Mouse (Mus musculus): ENCODE results near the gene Atat1. TPM values are rescaled to one million over a fixed set of nuclear protein-coding genes. Genes with fewer than 3 reads are reported as not detected.
"Not testable (repeated sequence)": the region's sequence is repeated elsewhere in the genome, so short reads cannot be mapped to it uniquely, and the experiment has no call there.

The Atat1 gene
- total RNA-seq (2021): 1 to 10 TPM; 3.0 to 4.6 TPM
- long read RNA-seq, experiment 1, partial matches to known transcripts: 0 of 3 reads
- long read RNA-seq, experiment 1, other reads (novel, unspliced or antisense): 1 of 3 reads
- long read RNA-seq, experiment 2, partial matches to known transcripts: 0 of 4 reads
- long read RNA-seq, experiment 2, other reads (novel, unspliced or antisense): 2 of 4 reads

GRCm38 (mm10) chr17:35909919-35910369, at the start of gene Atat1:
Atat1 (minus strand) TSS chr17:35910075.
- DNase-seq: peak; percentile 89

- no peak for DNase-seq
These were observed 48.8 kb upstream of the Atat1 start for GRCm38 (mm10) chr17:35958533-35959223.

GRCm38 (mm10) chr17:35954665-35955064, 44.8 kb upstream of the Atat1 start:
- DNase-seq: no peak

- DNase-seq: not testable (repeated sequence)
These were observed 42.7 kb upstream of the Atat1 start for GRCm38 (mm10) chr17:35952559-35952958.

GRCm38 (mm10) chr17:35950946-35951345, 41.1 kb upstream of the Atat1 start:
- DNase-seq: not testable (repeated sequence)

GRCm38 (mm10) chr17:35939941-35940340, 30.1 kb upstream of the Atat1 start:
- DNase-seq: no peak

GRCm38 (mm10) chr17:35939108-35939507, 29.2 kb upstream of the Atat1 start:
- DNase-seq: no peak

GRCm38 (mm10) chr17:35937700-35938348, 27.9 kb upstream of the Atat1 start:
- DNase-seq: no peak

GRCm38 (mm10) chr17:35935763-35936162, 25.9 kb upstream of the Atat1 start:
- DNase-seq: not testable (repeated sequence)

- DNase-seq: no peak
These were observed 22.7 kb upstream of the Atat1 start for GRCm38 (mm10) chr17:35932608-35933007.

GRCm38 (mm10) chr17:35930627-35931026, 20.8 kb upstream of the Atat1 start:
- DNase-seq: no peak

- DNase-seq: no peak
These were observed 19.7 kb upstream of the Atat1 start for GRCm38 (mm10) chr17:35929534-35929933.

GRCm38 (mm10) chr17:35927471-35927870, 17.6 kb upstream of the Atat1 start:
- no peak for DNase-seq

- no peak for DNase-seq
These were observed 13.4 kb upstream of the Atat1 start for GRCm38 (mm10) chr17:35923281-35923680.

- DNase-seq: no peak
These were observed 12.7 kb upstream of the Atat1 start for GRCm38 (mm10) chr17:35922566-35922965.

- DNase-seq: no peak
These were observed 11.8 kb upstream of the Atat1 start for GRCm38 (mm10) chr17:35921710-35922109.

GRCm38 (mm10) chr17:35920862-35921562, 11.1 kb upstream of the Atat1 start:
- no peak for DNase-seq

GRCm38 (mm10) chr17:35920384-35920783, 10.5 kb upstream of the Atat1 start:
- DNase-seq: no peak

GRCm38 (mm10) chr17:35919864-35920301, 10.0 kb upstream of the Atat1 start:
- no peak for DNase-seq

- peak; percentile 93 for DNase-seq
These were observed 9.3 kb upstream of the Atat1 start for GRCm38 (mm10) chr17:35919060-35919715.

- peak; percentile 40 for DNase-seq
These were observed 8.6 kb upstream of the Atat1 start for GRCm38 (mm10) chr17:35918276-35919059.

Measured in gastrocnemius, postnatal 25 days (tissue).